Mouse (Mus musculus) A20 (cell line): ENCODE measurements around the gene Scarf1.

Experiments used
- DNase-seq: peaks from one replicate; pipeline ENCODE4 v3.0.0-alpha.2; 2011; ENCODE audit warnings: low read depth, low spot score

Gene Scarf1

DNA sequence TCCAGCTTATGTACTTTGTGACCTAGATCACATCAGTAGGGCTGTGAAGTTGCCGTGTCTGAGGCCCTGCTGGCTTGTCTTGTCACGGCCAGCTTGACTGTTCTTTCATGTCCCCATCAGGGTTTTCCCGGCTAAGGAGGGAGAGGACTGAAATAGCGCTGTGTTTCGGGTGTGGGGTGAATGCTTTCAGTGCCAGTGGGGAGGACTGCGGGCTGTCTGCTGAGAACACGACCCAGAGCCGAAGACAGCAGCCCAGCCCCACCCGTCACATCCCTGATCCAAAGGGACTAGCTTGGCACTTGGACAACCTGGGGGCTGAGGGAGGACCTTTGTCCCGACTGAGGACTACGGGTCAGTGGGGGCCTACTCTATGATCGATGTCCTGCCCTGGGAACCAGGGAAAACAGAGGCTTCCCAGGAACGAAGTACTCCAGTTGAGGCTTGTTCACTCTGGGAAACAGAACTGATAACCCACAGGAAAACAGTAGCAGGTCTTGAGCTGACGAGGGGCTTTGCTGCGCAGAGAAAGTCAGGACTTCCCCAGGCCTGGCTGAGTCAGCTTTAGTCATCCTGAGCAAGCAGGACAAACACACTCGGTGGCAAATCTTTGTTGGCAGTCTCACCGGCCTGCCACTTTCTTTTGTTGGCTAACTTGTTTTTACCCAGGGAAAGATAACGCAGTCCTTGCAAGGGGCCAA, 50.7 kb downstream of the Scarf1 start:
- peak; percentile 58 for DNase-seq

DNA sequence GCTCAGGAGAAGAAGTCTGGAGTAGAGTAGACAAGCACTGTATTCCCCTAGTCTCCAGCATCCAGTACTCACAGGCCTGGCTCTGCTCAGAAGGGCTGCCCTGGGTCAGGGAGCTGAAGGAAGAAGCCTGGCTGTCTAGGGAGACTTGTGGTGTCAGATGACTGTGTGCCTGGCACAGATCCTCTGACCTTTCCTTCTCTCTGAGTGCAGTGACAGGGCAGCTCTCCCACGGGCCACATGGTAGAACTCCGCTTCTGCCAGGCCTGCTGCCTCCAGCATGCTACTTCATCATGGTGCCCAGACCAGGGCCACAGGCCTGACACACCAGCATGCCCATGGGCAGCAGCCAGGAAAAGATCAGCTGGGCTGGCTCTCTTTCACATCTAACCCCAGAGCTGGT, 52.5 kb downstream of the Scarf1 start:
- no peak for DNase-seq

DNA sequence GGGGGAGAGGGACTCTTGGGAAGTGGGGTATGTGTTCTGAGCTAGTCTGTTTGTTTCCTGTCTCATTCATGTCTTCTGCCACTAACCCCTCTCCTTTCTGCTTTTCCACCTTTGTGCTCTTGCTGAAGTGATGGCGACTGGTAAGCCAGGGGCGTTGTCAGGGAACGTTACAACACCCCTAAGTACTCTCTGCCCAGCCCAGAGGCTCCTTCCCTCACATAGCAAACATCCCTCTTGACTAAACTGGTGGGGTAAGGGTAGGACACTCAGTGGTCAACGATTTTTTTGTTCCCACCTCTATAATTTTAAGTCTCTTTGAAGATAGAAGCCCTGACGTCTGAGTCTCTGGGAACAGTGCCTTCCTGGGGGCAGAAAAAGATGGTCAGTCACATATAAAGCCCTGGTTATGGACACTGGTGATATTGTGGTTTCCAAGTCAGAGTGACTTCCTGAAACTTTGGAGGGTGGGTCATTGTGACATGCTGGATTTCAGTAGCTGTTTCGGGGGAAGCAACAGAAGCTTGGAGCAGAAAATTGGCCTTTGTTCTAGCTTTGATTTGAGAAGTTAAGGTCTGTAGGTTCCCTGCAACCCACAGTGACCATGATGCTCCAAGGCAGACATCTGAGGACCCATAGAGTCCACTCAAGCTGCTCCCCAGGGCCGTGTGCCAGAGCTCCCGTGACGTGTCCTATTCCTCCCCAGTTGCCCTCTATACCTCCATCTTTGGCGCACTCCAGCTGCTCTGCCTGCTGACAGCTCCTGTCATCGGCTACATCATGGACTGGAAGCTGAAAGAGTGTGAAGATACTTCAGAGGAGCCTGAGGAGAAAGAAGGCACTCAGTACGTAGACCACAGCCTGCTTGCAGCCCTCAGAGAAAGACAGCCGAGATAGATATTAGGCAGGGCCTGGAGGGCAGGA, 53.2 kb downstream of the Scarf1 start:
- DNase-seq: no peak

DNA sequence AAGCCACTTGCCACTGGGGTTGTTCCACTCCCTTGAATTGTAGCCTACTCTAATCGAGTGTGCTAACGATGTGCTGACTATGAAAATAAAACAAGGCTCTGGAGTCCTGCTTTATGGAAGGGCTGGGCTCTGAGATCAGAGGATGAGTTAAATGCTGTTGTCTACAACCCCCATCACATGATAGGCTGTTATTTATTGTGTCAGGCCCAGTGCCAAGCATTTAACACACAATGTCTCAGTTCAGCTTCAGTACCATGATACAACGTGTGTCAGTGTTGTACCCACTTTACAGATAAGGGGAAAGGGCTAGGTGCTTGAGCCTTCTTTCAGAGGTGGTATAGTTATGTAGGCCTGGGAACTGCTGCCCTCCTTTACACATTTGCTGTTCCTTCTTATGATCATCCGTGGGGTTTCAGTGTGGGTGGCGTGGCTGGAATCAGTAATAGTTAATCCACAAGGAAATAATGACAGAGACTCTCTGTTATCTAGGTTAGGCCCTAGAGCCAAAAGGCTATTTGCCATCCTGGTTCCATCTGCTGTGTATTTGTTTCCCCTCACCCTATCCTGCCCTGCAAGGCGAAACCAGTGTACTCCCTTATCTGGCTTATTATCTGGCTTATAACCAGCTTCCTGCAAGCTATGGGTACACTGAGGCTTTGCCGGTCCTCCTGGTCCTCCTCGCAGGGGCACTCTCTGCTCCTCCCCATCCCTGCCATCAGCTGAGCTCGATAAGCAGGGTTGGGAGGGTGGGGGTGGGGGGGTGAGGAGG, 54.2 kb downstream of the Scarf1 start:
- no peak for DNase-seq

DNA sequence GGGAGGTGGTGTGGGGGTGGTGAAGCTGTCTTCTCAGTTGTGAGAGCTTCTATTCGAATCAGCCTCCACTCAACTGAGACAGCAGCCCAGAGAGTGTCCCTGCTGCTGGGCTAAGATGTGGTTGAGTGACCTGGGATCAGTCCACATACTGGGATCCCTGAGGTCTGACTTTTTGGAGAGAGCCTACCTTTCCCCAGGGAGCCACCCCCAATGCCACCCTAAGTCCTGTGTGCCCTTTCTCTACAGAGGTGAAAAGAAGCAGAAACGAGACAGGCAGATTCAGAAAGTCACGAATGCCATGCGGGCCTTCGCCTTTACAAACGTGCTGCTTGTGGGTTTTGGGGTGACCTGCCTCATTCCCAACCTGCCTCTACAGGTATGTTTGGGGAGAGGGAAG, 54.8 kb downstream of the Scarf1 start:
- DNase-seq: no peak

DNA sequence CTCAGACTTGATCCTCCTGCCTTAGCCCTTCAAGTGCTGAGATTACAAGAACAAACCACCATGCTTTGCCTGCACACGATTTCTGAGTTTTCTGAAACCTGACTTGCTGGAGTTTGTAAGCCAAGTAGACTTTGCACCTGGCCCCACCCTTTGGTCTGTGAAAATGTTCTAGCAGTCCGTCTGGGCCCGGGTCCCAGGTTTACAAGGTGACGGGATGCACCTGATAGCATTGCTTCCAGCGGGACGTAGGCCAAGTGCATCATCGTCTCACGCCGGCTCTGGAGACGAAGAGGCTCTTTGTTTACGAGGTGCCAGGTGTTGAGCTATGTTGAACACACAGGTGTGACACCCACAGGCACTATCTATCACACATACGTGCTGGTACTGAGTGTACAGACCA, 55.6 kb downstream of the Scarf1 start:
- no peak for DNase-seq

DNA sequence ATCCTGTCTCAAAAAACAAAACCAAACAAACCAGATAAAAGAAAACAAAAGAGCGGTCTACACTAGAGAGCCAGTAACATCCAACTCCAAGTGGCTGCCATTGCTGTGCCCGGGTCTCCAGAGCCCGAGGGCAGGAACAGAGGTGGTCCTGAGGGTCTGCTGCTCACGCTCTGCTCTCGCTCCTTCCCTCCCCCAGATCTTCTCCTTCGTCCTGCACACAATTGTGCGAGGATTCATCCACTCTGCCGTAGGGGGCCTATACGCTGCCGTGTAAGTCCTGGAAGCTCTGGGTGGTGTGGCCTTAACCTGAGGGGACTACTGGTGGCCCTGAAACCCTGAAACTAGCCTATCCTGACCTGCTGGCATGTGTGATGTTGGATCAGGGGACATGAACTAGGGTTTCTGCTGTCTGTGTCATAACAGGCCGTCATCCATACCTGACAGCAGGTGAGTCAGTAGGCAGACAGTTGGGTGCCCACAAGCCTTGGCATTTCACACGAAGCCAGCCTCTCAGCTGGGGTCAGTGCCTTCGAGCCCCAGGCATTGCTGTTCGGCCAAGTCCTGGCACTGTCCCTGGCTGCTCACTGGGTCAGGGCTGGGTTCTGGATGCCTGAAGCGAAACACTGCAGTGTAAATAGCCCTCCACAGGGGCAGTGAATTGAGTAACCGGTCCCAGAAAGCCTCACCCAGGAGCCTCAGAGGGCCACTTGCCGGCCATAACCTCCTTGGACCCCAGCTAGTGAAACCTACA, 57.2 kb downstream of the Scarf1 start:
- DNase-seq: no peak

DNA sequence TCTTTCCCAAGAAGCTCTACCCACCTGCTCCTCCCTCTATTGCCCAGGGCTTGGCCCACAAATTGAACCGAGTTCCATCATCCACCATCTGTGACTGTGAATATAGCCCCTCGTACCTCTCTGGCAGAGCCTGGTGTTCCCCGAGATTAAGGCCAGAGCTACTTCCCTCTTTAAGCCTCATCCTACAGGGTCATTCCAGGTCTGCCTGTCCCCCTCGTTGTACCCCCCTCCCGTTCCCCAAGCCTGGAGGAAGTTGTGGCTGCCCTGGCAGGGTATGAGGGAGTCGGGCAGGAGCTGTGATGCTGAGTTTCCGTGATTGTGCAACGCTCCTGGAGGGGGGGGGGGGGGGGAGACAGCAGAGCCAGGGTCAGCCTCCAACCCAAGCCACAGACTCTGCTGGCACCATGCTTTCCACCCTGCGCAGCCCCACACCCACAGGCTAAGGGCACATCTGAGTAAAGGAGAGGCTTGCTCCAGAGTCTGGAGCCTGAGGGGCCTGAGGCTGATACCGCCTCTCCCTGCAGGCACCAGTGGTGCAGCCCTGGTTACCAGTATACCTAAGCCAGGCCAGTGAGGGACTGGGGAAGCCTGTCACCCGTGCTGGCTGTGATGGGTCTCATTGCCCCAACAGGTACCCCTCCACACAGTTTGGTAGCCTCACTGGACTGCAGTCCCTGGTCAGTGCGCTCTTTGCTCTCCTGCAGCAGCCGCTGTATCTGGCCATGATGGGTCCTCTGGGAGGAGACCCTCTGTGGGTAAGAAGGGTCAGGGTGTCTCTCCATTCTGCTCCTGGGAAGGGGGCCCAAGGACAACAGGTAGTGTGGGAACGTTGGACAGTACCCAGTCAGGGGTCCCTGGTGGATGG, 58.0 kb downstream of the Scarf1 start:
- no peak for DNase-seq

DNA sequence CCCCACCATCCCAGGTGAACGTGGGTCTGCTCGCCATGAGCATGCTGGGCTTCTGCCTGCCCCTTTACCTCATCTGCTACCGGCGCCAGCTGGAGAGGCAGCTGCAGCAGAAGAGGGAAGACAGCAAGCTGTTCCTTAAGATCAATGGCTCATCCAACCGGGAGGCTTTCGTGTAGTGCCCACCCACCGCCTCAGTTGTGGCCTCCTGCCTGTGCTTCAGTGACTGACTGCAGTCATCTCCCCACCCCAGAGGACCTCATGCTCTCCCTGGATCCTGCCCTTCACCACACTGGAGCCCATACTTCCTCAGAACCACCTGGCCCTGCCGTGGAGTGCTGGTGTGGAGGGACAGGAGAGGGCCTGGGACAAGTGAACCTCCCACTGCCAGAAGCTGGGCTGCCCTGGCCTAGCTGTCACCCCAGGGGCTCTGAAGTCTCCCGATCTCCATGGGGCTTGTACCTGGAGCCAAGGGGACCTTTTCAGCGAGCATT, 59.0 kb downstream of the Scarf1 start:
- no peak for DNase-seq

DNA sequence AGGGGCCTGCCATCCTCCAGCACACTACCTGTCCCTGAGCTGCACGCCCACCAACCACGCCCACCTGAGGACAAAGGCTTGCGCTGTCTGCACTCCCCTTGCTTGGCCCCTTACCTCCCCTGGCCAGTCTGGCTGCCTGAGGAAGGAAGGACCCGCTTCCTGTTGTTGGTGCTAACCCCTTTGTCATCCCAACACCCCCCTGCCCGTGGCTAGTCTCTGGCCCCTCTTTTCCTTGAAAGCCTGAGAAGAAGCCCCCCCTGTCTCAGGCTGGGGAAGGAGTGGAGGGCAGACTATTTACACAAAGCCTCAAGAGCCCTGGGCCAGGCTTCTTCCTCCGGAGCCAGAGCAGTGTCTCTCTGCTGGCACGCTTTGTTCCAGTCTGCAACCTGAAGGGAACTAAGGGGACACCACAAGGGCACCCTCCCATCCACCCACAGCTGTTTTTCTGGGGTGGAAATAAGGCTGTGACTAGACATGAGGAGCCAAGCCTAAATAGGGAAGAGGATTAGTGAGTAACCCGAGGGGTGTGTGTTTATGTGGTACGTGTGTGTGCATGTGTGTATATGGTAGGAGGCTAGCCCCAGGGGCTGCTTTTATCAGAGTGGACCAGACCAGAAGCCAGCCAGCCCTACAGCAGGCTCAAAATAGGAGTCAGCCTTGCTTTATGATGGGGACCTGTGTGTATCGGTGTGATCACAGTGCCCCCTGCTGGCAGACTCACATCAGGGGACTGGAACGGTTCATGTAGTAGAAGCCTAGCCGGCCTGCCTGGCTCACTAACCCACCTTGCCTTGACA, 59.7 kb downstream of the Scarf1 start:
- DNase-seq: peak; percentile 93

DNA sequence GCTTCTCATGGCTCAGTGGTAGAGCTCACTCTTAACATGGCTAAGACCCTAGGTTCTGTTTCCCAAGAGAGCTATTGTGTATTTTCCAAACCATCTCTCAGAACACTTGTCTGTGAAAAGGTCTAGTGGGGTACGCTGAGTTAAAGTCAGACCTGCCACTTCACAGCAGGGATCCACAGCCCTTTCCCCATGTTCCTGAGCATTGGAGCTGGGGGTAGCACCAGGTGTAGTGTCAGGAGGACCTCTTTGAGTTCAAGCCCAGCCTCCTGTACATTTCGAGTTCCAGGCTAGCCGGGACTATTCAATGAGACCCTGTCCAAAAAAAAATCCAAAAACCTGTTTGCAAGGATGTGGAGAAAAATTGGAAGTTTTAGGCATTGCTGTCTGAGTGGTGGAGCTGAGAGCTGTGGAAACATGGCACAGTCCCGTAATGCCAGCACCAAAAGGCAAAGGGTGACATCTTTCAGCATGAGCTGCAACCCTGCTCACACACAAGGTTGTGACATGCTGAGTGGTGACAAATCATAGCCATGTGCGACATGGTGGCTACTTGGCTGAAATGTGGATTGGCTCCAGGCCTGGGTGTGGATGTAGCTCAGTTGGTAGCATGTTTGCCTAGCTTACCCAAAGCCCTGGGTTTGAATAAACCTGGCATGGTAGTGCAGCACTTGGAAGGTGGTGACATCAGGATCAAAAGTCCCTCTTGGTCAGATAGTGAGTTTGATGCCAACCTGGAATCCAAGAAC, 61.2 kb downstream of the Scarf1 start:
- no peak for DNase-seq

DNA sequence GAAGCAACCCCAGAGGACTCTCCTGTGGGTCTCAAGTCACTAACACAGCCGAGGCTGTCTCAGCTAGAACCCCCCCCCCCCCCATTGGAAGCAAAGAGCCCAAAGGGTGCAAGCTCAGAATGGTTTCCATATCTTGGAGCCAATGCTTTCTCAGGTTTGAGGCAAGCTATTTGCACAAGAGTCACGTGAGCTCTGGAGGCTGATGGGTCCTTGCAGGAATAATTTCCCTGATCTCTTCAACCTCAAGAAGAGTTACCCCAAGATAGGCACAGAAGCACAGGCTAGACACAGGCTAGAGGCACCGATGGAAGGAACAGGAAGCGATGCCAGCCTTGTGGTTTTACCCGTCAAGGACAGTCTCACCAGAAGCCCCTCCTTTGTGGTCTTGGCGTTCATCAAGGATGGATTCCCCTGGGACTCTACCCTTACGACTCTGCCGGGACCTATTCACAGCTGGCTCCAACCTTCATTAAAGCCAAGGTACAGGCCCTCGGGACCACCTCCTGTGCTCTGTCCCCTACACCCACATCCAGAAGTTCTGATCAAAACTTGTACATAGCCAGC, 62.3 kb downstream of the Scarf1 start:
- peak; percentile 59 for DNase-seq
